Mouse (Mus musculus): ENCODE measurements around the gene Mrps6.

Mrps6 gene

GRCm38 (mm10) chr16:92057852-92058643 is at the start of gene Mrps6, which contains the start of the genes Gm49711 and Slc5a3:
Mrps6 (plus strand) TSS chr16:92058270.
Gm49711 (plus strand) TSS chr16:92058316.
Slc5a3 (plus strand) TSS chr16:92058322.
- peak; percentile 89 for DNase-seq (ENCODE audit: low read depth, low spot score)

- no peak for DNase-seq (ENCODE audit: low read depth, low spot score)
Observed at GRCm38 (mm10) chr16:92009586-92009985, 48.5 kb upstream of the Mrps6 start.

- DNase-seq (ENCODE audit: low read depth, low spot score) = no peak
Observed at GRCm38 (mm10) chr16:92016792-92017191, 41.3 kb upstream of the Mrps6 start.

- peak; percentile 62 for DNase-seq (ENCODE audit: low read depth, low spot score)
Observed at GRCm38 (mm10) chr16:92019141-92020118, 38.6 kb upstream of the Mrps6 start.

- no peak for DNase-seq (ENCODE audit: low read depth, low spot score)
Observed at GRCm38 (mm10) chr16:92021656-92022400, 36.2 kb upstream of the Mrps6 start.

- no peak for DNase-seq (ENCODE audit: low read depth, low spot score)
Observed at GRCm38 (mm10) chr16:92022494-92023283, 35.4 kb upstream of the Mrps6 start.

GRCm38 (mm10) chr16:92033286-92033685 is 24.8 kb upstream of the Mrps6 start:
- no peak for DNase-seq (ENCODE audit: low read depth, low spot score)

- no peak for DNase-seq (ENCODE audit: low read depth, low spot score)
Observed at GRCm38 (mm10) chr16:92034676-92035075, 23.4 kb upstream of the Mrps6 start.

- DNase-seq (ENCODE audit: low read depth, low spot score) = no peak
Observed at GRCm38 (mm10) chr16:92036701-92037100, 21.4 kb upstream of the Mrps6 start.

- DNase-seq (ENCODE audit: low read depth, low spot score) = no peak
Observed at GRCm38 (mm10) chr16:92037891-92038607, 20.0 kb upstream of the Mrps6 start.

- DNase-seq (ENCODE audit: low read depth, low spot score) = no peak
Observed at GRCm38 (mm10) chr16:92039421-92039820, 18.6 kb upstream of the Mrps6 start.

GRCm38 (mm10) chr16:92039966-92040365 is 18.1 kb upstream of the Mrps6 start:
- no peak for DNase-seq (ENCODE audit: low read depth, low spot score)

- no peak for DNase-seq (ENCODE audit: low read depth, low spot score)
Observed at GRCm38 (mm10) chr16:92051777-92052310, 6.2 kb upstream of the Mrps6 start.

- no peak for DNase-seq (ENCODE audit: low read depth, low spot score)
Observed at GRCm38 (mm10) chr16:92052569-92052968, 5.5 kb upstream of the Mrps6 start.

- DNase-seq (ENCODE audit: low read depth, low spot score) = no peak
Observed at GRCm38 (mm10) chr16:92056711-92057110, 1.4 kb upstream of the Mrps6 start.

- DNase-seq (ENCODE audit: low read depth, low spot score) = no peak
Observed at GRCm38 (mm10) chr16:92057456-92057851, 616 bp upstream of the Mrps6 start.

- peak; percentile 68 for DNase-seq (ENCODE audit: low read depth, low spot score)
Observed at GRCm38 (mm10) chr16:92058644-92059620, 862 bp downstream of the Mrps6 start.

- DNase-seq (ENCODE audit: low read depth, low spot score) = no peak
Observed at GRCm38 (mm10) chr16:92060213-92060612, 2.1 kb downstream of the Mrps6 start.

GRCm38 (mm10) chr16:92061586-92061985 is 3.5 kb downstream of the Mrps6 start:
- no peak for DNase-seq (ENCODE audit: low read depth, low spot score)
